ENCODE assay signal across 22 mouse cellular contexts in genomic region chr10:44625521-44625920, GRCm38 (mm10).
DNase-seq lines count a peak whose midpoint lies in the region; ATAC-seq and TF ChIP-seq lines count a peak whose summit lies in the region.
"Had no signal": no experiment of that assay in that cellular context is flagged by ENCODE, and none has a peak within 500 bp of the region (broad histone marks: within the 10 kb centered on the region; RNA-seq: fewer than 3 reads in every experiment).

No protein-coding gene starts in this region.

- no peak for TF ChIP-seq POLR2A in bone marrow macrophage, adult 2 months (IDR thresholded peaks at IDR 0.05; ENCODE audit: borderline replicate concordance, low read depth, low read length)

- TF ChIP-seq EP300 in lung, postnatal 0 days (IDR thresholded peaks at IDR 0.05): no peak

- 0 out of 2 replicates have a peak, but pooled peaks have one; percentile 42 for ATAC-seq in midbrain, embryonic 15.5 days (replicated peaks)
- no peak for ATAC-seq in midbrain, embryonic 13.5 days
- ATAC-seq in granulocyte monocyte progenitor cell, adult 5-6 weeks (replicated peaks; ENCODE audit: poor library complexity, severe bottlenecking): peak; percentile 90
- peak; percentile 56; the same call in 1 of the 2 replicates for ATAC-seq in neural tube, embryonic 14.5 days (ENCODE audit: low read depth)
- ATAC-seq in lung, postnatal 0 days: no peak
- ATAC-seq: activated CD4-positive, CD25-positive, alpha-beta regulatory T cell, adult 4 months; hindbrain, embryonic 16.5 days; intestine, embryonic 15.5 days had no signal

- DNase-seq in frontal cortex, postnatal 14 days (ENCODE audit: low spot score in 2 of 2): no peak
- DNase-seq in lung, postnatal 0 days (ENCODE audit: low spot score): no peak
- DNase-seq: adrenal gland, postnatal 10 days; B cell, adult 2 months; cerebellum, adult 9-11 months; gastrocnemius, postnatal 36 days; kidney, adult 9 months; kidney, postnatal 14 days; right cerebral cortex, postnatal 14 days; thymus, postnatal 14 days had no signal

- H3K36me3 ChIP-seq in midbrain, embryonic 15.5 days (replicated peaks): no peaks in the 10 kb centered on the region
- no peaks in the 10 kb centered on the region for H3K36me3 ChIP-seq in midbrain, embryonic 13.5 days
- no peaks in the 10 kb centered on the region for H3K36me3 ChIP-seq in neural tube, embryonic 14.5 days (ENCODE audit: control insufficient read depth, insufficient read depth, low read length)
- H3K36me3 ChIP-seq in lung, postnatal 0 days (ENCODE audit: insufficient read depth, low read length): no peaks in the 10 kb centered on the region
- H3K36me3 ChIP-seq: forebrain, embryonic 10.5 days; hindbrain, embryonic 10.5 days; intestine, embryonic 15.5 days had no signal

- no peaks in the 10 kb centered on the region for H3K9me3 ChIP-seq in midbrain, embryonic 15.5 days
- H3K9me3 ChIP-seq in midbrain, embryonic 13.5 days: no peaks in the 10 kb centered on the region
- no peaks in the 10 kb centered on the region for H3K9me3 ChIP-seq in neural tube, embryonic 14.5 days (ENCODE audit: control insufficient read depth, low read length)
- H3K9me3 ChIP-seq in lung, postnatal 0 days (ENCODE audit: low read length): no peaks in the 10 kb centered on the region
- H3K9me3 ChIP-seq: forebrain, embryonic 10.5 days; hindbrain, embryonic 10.5 days; intestine, embryonic 15.5 days; megakaryocyte, embryonic 14.5 days had no signal

- 51% methylated on average over 4 of the region's 4 CpGs for WGBS in midbrain, embryonic 15.5 days
- 45% methylated on average over 4 of the region's 4 CpGs for WGBS in midbrain, embryonic 13.5 days
- 44% methylated on average over 4 of the region's 4 CpGs for WGBS in neural tube, embryonic 14.5 days
- 82% methylated on average over 4 of the region's 4 CpGs for WGBS in lung, postnatal 0 days

- H3K27ac ChIP-seq in midbrain, embryonic 15.5 days: no peak overlapping the region
- no peak overlapping the region for H3K27ac ChIP-seq in midbrain, embryonic 13.5 days
- H3K27ac ChIP-seq in bone marrow macrophage, adult 2 months (ENCODE audit: insufficient read depth, low read depth, low read length): peak overlapping the region; percentile 94
- H3K27ac ChIP-seq in neural tube, embryonic 14.5 days (ENCODE audit: low read depth, low read length): no peak overlapping the region
- no peak overlapping the region for H3K27ac ChIP-seq in lung, postnatal 0 days (ENCODE audit: low read length)
- H3K27ac ChIP-seq: forebrain, embryonic 10.5 days; hindbrain, embryonic 10.5 days; intestine, embryonic 15.5 days had no signal

- H3K4me3 ChIP-seq in midbrain, embryonic 15.5 days: no peak overlapping the region
- no peak overlapping the region for H3K4me3 ChIP-seq in midbrain, embryonic 13.5 days (replicated peaks)
- peak overlapping the region; percentile 10; the same call in 1 of the 2 replicates for H3K4me3 ChIP-seq in bone marrow macrophage, adult 2 months (ENCODE audit: insufficient read depth, low read length)
- H3K4me3 ChIP-seq in neural tube, embryonic 14.5 days (ENCODE audit: low read depth, low read length): no peak overlapping the region
- no peak overlapping the region for H3K4me3 ChIP-seq in lung, postnatal 0 days (ENCODE audit: low read depth, low read length)
- H3K4me3 ChIP-seq: forebrain, embryonic 10.5 days; hindbrain, embryonic 10.5 days; intestine, embryonic 15.5 days; megakaryocyte, embryonic 14.5 days; myocyte had no signal

- H3K4me1 ChIP-seq in midbrain, embryonic 15.5 days: no peaks in the 10 kb centered on the region; the same call in 1 of the 2 replicates
- H3K4me1 ChIP-seq in midbrain, embryonic 13.5 days (replicated peaks): peaks cover under 1% of the 10 kb centered on the region; the same call in 1 of the 2 replicates
- H3K4me1 ChIP-seq in bone marrow macrophage, adult 2 months (ENCODE audit: control insufficient read depth, insufficient read depth, low read length): peaks cover 21% of the 10 kb centered on the region
- no peaks in the 10 kb centered on the region for H3K4me1 ChIP-seq in neural tube, embryonic 14.5 days (ENCODE audit: control insufficient read depth, insufficient read depth, low read length)
- H3K4me1 ChIP-seq in lung, postnatal 0 days (ENCODE audit: insufficient read depth, low read depth, low read length): no peaks in the 10 kb centered on the region
- H3K4me1 ChIP-seq: hindbrain, embryonic 10.5 days; intestine, embryonic 15.5 days had no signal

- H3K9ac ChIP-seq in midbrain, embryonic 15.5 days: no peak overlapping the region
- H3K9ac ChIP-seq in midbrain, embryonic 13.5 days (replicated peaks): no peak overlapping the region
- H3K9ac ChIP-seq in neural tube, embryonic 14.5 days (replicated peaks; ENCODE audit: low read depth, low read length): no peak overlapping the region
- H3K9ac ChIP-seq in lung, postnatal 0 days (replicated peaks; ENCODE audit: low read depth): no peak overlapping the region
- H3K9ac ChIP-seq: intestine, embryonic 15.5 days had no signal

- no peak for TF ChIP-seq CTCF in bone marrow macrophage, adult 2 months (IDR thresholded peaks at IDR 0.05; ENCODE audit: low read depth, low read length)
- no peak for TF ChIP-seq CTCF in lung, postnatal 0 days (IDR thresholded peaks at IDR 0.05)

- no peaks in the 10 kb centered on the region for H3K27me3 ChIP-seq in midbrain, embryonic 15.5 days (replicated peaks)
- no peaks in the 10 kb centered on the region for H3K27me3 ChIP-seq in midbrain, embryonic 13.5 days
- H3K27me3 ChIP-seq in neural tube, embryonic 14.5 days (ENCODE audit: control insufficient read depth, insufficient read depth, low read length): no peaks in the 10 kb centered on the region
- no peaks in the 10 kb centered on the region for H3K27me3 ChIP-seq in lung, postnatal 0 days (replicated peaks; ENCODE audit: insufficient read depth, low read length)
- H3K27me3 ChIP-seq: intestine, embryonic 15.5 days had no signal

- H3K4me2 ChIP-seq in midbrain, embryonic 15.5 days: no peak overlapping the region
- H3K4me2 ChIP-seq in midbrain, embryonic 13.5 days (replicated peaks): no peak overlapping the region
- H3K4me2 ChIP-seq in neural tube, embryonic 14.5 days (ENCODE audit: low read depth, low read length): no peak overlapping the region
- no peak overlapping the region for H3K4me2 ChIP-seq in lung, postnatal 0 days (replicated peaks; ENCODE audit: low read depth, low read length)
- H3K4me2 ChIP-seq: intestine, embryonic 15.5 days had no signal

Comparison
In these comparisons a context has a peak if more than half of its experiments do, and no peak if none do; other contexts are left out.
1. ATAC-seq: peak in midbrain, embryonic 15.5 days (single experiment), granulocyte monocyte progenitor cell, adult 5-6 weeks (single experiment) and neural tube, embryonic 14.5 days (single experiment); none in midbrain, embryonic 13.5 days (single experiment) and lung, postnatal 0 days (single experiment).